Mouse (Mus musculus): ENCODE data around the gene Caln1.

Caln1 gene

DNA sequence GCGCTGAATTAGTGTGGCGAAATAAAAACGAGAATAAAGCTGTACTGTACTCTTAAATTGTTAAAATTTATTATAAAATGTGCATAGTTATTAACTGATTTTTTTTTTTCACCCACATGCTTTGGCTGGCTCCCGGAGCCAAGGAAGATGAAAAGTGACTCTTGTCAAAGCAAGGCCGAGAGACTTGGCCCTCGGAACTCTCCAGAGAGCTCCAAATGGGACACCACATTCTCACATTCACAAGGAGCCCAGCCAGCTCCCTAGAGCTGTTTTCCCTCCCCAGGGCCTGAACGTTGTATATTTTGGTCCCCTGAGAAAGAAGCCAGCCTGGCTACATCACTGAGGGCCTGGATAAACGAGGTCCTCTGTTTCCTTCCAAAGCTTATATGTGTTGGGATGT, 25.1 kb downstream of the Caln1 start:
- DNase-seq (ENCODE audit: low spot score in 2 of 2): no peak

DNA sequence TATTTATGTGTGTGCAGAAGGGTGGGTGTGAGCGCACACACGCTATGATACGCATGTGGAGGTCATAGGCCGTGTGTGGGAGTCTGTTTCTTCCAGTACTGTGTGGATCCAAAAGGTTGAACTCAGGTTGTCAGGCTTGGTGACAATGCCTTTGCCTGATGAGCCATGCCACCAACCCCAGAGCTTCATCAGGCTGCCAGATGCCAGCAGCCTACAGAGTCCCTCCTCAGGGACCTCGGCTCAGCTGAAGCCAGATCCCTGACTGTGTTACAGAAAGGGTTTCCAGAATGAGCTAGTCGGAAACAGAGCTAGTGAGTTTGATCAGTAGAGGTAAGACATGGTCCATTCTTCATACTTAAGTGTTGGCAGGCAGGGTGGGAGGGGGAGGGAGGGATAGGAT, 25.9 kb downstream of the Caln1 start:
- DNase-seq (ENCODE audit: low spot score in 2 of 2): no peak

DNA sequence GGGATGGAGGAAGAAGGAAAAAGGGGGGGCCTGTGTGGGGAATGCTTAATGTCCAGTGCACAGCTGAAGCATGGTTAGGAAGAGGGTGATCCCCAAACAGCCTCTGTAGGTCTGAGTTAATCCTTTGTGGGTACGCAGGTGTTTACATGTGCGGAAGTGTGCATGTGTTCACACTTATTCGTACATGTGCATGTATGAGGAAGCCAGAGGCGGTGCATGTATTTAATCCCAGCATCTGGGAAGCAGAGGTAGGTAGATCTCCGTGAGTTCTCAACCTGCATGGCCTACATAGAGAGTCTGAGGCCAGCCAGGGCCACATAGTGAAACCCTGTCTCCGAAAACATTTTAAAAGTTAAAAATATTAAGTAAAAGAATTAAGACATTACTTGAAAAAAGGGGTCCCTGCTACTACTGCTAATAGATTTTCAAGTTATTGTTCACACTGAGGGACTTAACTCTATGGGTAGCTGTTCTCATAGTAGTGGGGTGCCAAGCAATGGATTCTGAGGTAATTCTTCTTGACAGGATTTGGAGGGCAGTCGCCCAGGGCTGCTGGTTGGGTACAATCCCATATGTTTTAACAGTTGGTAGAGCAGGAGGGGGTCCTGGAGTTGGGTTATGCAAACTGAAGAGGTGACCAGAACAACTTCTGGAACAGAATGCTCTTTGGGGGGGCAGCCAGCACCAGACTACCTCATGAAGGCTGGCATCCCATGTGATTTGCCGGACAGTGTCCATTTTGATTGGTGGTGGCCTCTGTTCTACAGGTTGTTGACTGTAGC, 31.1 kb downstream of the Caln1 start:
- DNase-seq (ENCODE audit: low spot score in 2 of 2): no peak

DNA sequence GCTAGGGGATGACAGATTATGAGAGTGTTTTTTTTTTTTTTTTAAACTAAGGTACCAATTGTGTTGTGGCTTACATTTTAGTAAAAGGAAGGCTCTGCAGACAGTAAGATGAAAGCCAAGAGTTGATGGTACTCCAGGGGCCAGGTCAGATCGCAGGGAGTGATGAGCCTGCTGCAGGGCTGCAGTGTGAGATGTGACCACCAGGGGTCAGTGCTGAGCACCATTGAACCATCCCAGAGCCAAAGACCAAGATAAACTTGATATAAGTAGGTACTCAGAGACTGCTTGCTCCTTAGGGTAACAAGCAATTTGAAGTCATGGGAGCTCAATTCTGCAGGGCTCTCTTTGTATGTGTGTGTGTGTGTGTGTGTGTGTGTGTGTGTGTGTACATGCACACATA, 35.9 kb downstream of the Caln1 start:
- DNase-seq (ENCODE audit: low spot score in 2 of 2): peak in 1 of 2 experiments; percentile 39

DNA sequence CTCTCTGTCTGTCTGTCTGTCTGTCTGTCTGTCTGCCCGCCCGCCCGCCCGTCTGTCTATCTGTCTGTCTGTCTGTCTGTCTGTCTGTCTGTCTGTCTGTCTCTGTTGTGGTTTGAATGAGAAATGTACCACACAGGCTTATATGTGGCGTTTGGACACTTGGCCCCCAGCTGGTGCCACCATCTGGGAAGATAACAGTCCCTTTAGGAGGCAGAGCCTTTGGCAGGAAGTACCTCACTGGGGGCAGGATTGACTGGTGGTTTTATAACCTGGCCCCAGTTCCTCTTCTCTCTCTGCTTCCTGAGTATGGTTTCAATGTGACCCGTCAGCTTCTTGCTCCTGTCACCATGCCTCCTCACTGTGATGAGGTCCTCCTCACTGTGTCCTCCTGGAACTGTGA, 40.5 kb downstream of the Caln1 start:
- DNase-seq (ENCODE audit: low spot score in 2 of 2): no peak

DNA sequence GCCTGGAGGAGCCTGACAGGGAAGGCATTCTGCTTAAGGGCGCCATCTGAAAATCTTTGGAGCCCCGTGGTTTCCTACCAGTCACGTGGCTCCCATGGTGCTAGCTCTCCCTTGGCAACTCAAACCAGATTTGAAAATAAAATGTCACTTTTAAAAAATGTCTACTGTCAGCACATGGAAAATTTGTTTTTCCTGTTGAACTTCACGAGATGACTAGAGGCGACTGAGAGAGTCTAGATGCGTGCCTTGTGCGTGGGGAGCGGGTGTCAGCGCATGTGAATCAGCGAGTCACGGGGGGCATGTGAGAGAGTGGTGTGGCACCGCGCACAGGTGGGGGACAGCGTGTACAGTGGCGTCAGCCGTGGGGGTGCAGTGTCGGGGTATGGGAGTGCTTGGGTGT, 42.3 kb downstream of the Caln1 start:
- no peak for DNase-seq (ENCODE audit: low spot score in 2 of 2)

DNA sequence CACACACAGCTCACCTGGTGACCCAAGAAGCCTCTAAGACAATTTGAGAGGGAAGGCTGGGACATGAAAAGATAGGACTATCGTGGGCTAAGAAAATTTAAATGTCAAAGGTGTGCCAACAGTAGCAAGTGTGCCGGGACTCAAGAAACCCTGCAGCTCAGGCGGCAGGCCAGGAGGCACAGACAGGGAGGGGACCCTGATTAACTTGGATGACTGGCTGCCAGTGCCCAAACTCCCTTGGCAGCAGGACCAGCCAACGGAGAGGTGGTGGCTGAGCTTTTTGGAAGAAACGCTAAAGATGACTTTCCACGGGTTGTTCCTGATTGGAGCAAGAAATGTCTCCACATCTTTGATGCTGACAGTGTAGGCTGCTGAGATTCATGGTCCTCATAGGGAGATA, 78.2 kb downstream of the Caln1 start:
- DNase-seq (ENCODE audit: low spot score in 2 of 2): no peak

DNA sequence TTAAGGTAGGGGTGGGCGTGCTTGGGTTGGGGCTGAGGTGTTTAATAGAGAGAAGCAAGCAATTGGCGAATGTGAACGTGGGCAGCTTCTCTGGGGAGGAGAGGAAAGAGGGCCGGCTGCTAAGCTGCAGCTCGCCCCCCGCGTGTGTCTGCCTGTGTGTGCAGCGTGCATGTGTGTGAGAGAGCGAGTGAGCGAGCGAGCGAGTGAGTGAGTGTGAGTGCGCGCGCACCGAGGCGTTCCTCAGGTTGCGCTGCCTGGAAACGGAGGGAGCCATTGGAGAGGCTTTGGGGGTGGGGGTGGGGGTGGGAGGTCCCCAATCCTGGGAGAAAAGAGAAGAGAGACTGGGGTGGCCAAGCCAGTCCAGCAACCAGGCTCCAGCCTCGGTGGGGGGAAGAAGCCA, 79.2 kb downstream of the Caln1 start:
- no peak for DNase-seq (ENCODE audit: low spot score in 2 of 2)

DNA sequence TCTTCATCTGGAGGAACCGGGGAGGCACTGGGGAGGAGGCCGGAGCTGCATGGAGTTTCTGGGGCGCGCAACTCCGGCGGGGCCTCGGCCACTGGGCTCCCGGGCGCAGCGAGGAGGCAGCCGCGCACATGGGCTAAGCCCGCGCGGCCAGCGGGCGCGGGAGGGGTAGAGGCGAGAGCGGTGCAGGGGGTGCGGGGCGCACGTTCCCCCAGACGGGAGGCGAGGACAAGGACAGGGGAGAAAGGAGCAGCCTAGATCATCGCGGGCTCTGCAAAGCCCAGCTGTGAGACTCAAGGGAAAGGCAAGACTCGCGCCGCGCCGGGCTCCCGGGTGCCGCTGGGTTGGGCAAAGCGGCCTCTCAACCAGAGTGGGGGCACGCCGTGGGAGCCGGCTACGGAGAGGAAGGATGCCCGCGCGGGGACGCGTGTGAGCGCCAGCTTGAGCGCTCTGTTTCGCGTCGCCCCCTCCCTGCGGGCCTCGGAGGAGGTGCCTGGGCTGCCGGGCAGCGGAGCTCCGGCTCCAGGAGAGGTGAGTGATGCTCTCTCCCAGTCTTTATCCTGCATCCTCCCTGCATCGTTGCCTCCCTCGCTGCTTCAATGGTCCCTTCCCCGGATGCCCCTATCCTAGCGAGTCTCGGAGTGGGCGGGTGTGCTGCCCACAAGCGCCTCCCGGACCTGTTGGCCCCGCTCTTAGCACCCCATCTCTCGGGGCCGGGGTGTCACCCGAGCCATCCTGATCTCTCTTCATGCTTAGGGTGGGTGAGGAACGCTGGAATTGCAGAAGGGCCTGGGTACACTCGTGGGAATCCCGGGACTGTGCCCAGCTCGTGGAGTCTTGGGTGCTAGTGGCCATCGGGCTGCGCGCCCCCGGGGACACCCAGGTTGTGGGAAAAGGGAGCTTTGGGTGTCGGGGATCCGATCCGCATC, 79.9 kb downstream of the Caln1 start:
- DNase-seq (ENCODE audit: low spot score in 2 of 2): no peak

DNA sequence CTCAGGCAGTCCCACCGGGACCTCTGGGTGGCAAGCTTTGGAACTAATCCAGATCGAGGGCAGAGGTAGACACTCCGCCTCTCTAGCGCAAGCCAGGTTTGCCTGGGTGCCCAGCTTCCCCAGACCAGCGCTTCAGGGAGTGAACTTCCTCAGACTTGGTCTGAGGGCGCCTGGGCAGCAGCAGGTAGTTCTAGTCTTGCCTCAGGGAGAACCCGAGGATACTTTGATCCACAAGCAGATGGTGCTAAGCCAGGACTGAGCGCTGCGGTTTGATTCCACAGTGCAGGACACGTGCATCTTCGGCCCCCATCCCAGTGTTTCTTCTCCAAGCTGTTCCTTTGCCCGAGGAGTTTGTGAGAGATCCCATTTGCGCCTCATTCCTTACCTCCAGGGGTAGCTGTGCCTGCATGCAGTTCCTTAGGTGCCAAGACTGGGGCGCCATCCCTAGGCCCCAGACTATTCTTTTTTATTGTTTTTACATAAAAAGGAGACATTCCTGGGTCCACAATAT, 80.8 kb downstream of the Caln1 start:
- DNase-seq (ENCODE audit: low spot score in 2 of 2): no peak

DNA sequence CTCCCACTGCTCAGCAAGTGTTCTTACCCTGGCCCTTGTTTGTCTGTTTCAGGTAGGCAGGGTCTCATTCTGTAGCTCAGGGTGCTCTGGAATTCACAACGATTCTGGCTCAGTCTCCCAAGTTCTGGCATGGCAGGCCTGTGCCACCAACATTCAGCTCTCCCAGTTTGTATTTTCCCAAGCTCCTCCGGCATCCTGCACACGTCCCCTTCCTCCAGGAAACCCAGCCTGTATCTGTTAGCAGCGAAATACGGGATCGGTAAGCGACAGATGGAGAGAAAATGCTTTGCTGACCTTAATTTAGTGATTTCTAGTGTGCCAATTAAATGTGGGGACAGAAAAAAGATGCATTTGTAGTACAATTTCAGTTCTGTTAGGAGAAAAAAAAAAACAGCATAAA, 88.8 kb downstream of the Caln1 start:
- no peak for DNase-seq (ENCODE audit: low spot score in 2 of 2)

DNA sequence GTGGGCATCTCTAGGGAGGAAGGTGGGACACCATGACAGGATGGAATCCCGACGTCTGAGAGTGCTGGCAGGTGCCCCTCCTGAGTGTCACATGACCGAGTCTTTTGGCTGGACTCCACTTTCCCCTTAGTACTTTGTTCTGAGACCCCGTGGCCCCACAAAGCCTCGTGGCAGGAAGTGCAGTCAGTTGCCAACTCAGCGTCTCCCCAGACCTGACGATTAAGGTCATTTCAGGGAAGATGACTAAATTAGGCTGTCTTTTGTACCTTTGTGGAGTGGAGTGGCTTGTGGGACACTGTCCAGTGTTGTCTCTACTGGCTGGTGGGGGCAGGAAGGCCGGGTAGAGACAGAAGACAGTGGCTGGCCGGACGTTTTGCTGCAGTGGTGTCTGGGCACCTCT, 103.0 kb downstream of the Caln1 start:
- DNase-seq (ENCODE audit: low spot score in 2 of 2): no peak

DNA sequence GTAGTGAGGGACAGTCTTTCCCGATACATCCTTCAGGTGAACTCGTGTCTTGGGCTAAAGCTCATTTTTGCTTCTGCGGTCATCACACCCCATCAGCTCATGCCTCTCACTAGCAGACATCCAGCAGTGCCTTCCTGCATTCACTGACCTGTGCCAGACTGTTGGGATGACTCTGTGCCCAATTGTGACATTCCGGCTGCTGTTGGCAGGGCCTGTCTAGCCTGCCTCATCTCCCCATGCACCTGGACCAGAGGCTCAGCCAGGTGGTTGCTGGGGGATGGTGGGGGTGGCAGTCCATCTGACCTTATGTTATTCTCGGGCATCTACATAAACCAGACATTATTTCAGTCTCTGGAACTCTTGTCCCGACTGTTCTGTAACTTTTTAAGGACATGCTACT, 105.6 kb downstream of the Caln1 start:
- DNase-seq (ENCODE audit: low spot score in 2 of 2): no peak

DNA sequence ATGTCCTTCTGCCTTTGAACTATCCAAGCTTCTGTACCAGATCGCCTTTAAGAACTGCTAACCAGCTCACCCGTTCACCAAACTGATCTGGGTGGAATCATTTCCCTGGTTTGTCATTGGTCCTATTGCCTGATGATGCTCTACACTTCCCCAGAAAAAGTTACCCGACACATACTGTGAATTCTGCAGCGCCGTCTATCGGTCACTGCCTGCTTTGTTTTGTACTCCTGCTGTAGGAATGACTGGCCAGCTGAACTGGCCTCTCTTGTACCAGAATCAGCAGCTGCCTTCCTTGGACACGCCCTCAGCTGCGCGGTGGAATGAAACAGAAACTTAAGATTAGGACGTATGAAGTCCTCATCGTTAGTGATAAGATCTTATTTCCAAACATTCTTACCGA, 107.5 kb downstream of the Caln1 start:
- DNase-seq (ENCODE audit: low spot score in 2 of 2): no peak

DNA sequence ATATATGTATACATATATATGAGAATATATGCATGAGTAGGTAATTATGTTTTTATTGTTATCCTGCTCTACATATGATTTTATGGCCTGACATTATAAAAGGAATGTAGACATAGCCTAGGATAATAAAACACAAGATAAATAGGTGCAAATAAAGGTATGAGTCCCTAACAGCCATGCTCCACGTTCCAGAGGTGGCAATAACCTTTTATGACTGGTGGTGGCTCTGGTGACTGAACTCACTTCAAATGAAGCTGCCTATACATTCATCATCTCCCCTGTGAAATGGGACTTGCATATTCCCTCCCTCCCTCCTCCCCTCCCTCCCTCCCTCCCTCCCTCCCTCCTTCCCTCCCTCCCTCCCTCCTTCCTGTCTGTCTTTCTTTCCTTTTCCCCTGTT, 111.0 kb downstream of the Caln1 start:
- no peak for DNase-seq (ENCODE audit: low spot score in 2 of 2)

DNA sequence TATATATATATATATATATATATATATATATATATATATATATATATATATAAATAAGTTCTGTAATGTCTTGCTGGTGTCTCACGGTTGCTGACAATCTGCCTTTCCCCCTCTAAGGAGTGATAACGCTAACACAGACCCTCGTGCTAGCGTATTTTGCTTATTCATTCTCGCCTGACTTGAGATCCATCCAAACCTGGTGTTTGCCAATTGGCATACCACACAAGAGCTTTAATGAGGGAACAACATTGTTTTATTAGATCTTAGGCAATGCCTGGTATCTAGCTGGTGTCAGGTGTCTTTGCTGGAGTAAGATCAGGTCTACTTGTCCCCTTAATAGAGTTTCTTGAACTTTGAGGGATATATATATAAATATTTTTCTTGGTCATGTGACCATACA, 122.2 kb downstream of the Caln1 start:
- no peak for DNase-seq (ENCODE audit: low spot score in 2 of 2)

DNA sequence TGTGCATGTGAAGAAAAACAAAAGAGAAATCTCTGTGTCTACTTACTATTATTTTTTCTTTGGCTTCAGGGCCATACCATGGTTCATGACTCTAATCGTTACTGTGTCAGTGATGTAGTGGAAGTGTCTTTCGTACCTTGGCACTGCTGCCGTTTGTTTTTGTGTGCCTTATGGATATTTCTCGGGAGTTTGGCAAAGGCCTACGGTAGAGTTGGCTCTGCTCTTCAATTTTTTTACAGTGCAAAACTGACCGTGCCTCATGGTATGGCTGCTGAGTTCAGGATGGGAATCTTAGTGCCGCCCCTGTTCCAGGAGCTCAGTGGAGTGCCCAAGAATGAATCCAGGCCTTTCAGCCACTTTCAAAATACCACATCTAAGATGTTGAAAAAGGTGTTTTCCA, 123.0 kb downstream of the Caln1 start:
- DNase-seq (ENCODE audit: low spot score in 2 of 2): no peak

DNA sequence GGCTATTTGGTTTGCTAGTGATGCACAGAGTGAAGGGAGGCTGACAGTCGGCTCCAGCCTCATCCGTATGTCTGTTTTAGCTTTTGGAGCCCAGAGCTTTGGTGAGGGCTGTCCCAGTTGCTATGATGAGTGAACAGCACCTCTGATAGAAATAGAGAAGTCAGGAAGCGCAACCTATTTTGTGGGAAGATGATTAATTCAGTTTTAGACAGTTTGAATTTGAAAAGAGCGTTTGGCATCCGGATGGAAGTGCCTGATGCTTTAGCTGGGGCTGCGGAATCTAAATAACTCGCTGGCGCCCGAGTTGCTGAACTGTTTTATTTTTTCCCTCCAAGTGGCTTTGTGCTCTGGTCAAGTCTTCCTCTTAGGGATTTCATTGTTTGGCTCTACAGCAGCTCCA, 133.3 kb downstream of the Caln1 start:
- no peak for DNase-seq (ENCODE audit: low spot score in 2 of 2)

DNA sequence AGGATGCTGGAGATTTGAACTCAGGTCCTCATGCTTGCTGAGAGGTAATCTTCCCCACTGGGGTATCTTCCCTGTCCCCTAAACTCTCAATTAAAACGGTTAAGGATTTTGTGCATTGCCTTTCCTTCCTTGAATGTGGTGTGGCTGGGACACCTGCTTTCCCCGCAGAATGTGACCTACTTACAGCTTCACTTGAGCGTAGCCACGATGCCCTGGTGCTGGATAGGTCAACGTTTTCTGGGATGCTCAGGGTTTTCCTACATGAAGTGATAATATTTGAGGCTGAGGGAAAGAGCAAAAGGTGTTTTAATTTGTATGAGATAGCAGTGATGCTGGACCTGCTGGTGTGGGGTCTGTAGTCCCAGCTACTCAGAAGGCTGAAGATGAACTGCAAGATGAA, 135.6 kb downstream of the Caln1 start:
- DNase-seq (ENCODE audit: low spot score in 2 of 2): no peak

DNA sequence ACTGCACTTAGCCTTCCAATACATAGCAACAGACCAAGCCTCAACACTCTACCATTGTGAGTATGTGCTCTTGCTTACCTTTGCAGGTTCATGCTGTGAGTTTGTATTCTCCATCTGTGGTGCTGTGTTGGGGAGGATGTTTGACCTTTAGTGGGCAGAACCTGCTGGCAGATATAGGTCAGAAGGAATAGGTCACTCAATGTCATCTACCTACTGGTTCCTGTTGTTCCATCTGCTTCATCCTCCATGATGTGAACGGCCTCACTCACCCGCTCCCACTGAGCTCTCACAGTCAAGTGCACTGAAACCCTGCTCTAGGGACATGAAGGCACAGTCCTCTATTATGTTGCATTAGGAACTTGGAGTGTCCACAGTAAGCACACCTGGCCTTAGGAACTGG, 141.3 kb downstream of the Caln1 start:
- DNase-seq (ENCODE audit: low spot score in 2 of 2): no peak

DNA sequence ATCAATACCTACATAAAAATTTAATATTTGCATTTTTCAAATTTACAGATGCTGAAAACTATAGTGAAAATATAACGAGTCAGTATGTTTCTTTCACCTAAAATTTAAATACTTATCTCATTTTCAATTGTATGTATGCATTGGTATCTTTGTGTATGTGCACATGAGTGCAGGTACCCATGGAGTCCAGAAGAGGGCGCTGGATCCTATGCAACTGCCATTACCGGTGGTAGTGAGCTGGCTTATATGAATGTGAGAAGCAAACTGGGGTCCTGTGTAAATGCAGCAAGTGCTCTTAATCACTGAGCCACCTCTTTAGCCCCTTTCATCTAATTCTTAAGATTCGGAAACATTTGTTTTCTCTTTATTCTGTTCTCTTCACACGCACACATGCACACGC, 146.1 kb downstream of the Caln1 start:
- DNase-seq (ENCODE audit: low spot score in 2 of 2): no peak

DNA sequence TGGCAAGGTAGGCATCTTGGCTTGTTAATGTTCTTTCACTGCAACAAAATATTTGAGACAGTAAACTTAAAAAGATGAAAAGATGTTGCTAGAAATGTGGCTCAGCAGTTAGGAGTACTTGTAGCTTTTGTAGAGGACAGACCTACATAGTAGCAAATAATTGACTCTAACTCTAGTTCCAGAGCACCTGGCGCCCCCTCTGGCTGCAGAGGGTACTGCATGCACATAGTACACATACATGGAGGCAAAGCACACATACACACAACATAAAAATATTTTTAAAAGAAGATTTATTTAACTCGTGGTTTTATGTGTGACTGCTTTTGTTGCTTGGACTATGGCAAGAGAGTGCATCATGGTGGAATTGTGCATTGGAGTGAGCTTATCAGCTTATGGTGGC, 151.3 kb downstream of the Caln1 start:
- DNase-seq (ENCODE audit: low spot score in 2 of 2): no peak

DNA sequence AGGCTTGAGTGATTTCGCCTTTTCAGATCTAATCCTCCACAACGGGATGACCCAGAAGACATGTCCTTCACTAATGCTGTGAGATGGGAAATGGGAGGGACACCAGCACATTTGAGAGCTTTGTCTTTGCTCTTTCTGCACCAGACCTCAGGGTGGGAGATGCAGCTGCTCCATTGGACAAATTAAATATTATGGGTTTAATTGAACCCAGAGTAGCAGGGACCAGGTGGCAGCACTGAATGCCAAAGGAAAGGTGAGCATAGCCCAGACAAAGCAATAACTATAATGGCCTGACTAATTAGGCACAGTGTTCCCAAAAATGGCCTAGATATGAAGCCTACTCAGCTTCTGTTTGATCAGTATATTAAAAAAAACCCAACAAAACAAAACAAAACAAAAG, 158.2 kb downstream of the Caln1 start:
- DNase-seq (ENCODE audit: low spot score in 2 of 2): no peak

All from spleen, postnatal 10 days (tissue).